Mouse (Mus musculus) lung, adult 18-20 months (tissue): ENCODE results near the gene Zmynd10.
A peak's percentile ranks its signal among the peaks of the same experiment; 100 is the strongest.

Experiments used
- DNase-seq, 2 experiments: peaks; one replicate each; pipeline ENCODE4 v3.0.0; 2022; ENCODE audit warnings: mixed read lengths in 2 of 2

The Zmynd10 gene

DNA sequence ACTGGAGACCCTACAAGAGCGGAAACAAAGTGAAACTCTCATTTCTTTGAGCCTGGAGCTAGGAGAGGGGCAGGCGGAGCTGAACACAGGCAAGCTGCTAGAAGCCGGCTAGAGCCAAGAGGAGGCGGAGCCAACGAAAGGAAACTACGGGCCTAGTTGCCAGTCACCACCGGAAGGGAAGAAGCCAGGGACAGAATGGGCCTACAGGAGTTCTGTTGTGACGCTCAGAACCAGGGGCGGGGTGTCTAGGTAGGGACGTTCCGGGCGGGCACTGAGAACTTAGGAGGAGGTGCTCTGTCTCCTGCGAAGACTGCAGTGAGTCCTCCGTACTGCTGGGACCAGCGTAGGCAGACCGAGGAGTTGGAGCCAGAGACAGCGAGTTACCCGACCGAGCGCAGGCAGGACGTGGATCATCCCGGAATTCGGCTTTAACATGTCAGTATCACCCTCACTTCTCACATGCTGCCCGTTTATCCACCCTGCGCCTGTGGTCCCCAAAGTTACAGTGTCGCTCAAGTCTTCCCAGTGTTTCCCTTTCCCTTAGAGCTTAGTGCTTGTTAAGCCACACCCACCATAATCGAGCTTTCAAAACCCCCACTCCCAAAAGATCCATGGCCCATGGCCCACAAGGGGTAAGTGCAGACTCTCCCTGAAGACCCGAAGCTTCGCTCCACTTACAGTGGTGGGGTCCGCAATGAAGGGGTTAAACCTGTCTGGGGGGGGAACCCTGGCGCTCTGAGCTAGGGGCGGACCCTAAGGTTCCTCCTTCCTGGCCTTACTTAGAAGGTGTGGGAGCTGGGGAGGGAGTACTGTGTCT lies 33.6 kb downstream of the Zmynd10 start, which contains the start of gene Hyal3:
Gene Hyal3 (plus strand): TSS at position 318 of the 817 bp plus-strand sequence.
- peak; percentile 95 to 97 for DNase-seq

DNA sequence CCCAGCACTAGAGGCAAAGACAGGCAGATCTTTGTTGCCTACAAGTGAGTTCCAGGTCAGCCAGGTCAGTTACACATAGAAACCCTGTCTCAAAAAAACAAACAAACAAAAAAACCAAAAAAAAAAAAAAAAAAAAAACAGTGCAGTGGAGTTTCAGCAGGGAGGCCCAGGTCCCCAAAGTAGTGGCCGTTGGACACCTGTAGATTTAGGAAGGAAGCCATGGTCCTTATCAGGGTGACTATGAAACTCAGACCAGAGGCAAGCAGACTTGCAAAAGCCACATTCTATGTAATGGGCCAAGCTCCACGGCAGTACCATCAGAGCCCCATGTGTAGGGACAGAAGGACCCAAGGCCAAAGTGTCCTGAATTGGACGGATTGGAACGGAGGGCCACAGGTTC lies 34.5 kb downstream of the Zmynd10 start:
- DNase-seq, result no peak

DNA sequence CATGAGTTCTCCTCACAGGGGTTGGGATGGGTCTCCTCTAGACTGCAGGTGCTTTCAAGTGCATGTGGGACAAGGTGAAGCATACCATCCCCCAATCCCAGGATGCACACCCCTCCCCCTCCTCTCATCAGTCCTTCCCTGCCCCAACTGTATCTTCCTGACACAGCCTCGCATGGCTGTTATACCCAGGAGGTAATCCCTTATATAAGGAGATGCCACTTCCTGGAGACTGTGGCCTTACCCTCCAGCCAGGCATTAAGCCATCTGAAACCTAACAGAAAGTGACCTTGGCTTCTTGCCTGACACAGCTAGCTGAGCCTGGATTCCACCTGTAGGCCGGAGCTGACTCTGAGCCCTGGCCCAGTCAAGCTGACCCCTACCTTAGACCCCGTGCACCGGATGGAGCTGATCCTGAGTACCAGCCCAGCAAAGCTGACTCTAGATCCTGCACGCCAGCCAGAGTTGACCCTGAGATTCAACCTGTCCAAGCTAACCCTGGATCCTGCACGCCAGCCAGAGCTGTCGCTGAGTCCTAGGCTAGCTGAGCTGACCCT lies 35.5 kb downstream of the Zmynd10 start:
- no peak for DNase-seq

DNA sequence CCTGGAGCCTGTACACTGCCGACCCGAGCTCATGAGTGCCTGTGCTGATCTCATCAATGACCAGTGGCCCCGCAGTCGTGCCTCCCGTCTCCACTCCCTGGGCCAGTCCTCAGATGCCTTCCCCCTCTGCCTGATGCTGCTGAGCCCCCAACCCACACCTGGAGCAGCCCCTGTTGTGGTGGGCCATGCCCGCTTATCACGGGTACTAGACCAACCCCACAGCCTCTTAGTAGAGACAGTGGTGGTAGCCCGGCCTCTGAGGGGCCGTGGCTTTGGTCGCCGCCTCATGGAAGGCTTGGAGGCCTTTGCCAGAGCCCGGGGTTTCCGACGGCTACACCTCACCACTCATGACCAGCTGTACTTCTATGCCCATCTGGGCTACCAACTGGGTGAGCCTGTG lies 36.1 kb downstream of the Zmynd10 start:
- no peak for DNase-seq

DNA sequence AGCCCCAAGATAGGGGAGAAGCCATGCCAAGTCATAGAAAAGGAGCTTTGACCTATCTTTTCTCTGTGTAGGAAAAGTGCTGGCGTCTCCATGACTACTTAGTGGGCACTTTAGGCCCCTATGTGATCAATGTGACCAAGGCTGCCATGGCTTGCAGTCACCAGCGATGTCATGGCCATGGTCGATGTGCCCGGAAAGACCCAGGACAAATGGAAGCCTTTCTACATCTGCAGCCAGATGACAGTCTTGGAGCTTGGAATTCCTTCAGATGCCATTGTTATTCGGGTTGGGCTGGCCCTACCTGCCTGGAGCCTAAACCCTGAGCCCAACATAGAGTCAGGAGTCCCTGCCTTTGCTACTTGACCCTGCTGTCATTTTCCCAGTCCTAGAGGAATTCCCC lies 39.4 kb downstream of the Zmynd10 start:
- DNase-seq, result no peak

DNA sequence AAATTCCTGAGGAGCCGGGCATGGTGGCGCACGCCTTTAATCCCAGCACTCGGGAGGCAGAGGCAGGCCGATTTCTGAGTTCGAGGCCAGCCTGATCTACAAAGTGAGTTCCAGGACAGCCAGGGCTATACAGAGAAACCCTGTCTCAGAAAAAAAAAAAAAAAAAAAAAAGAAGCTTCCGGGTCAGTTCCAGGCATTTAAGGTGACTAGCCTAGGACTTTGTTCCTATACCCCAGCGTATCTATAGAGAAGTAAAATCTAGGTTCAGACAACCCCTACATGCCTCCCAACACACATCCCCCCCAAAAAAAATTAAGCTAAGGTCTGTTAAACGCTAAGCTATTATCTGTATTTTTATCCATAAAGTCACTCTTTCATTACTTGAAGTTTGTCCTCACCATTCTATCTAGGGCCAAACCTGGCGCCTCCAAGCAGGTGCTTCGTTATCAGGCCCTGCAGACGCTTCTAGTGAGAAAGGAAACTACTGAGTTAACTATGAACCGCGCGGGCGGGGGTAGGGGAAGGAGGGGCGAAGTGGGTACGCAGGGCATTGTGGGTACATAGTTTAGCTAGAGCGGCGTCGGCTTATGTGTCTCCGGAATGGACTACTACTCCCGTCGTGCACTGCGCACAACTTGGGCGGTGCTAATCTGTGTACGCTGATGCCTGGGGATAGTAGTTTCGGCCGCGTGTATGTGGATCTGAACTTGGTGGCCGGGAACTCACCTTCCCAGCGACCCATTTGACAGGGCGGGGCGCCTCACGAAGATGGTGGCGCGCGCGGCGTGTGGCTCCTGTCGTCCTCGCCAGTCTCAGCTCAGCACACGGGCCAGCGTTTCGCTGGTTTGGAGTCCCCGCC lies 40.1 kb downstream of the Zmynd10 start, which contains the start of gene Ifrd2:
Gene Ifrd2 (plus strand): TSS at position 669 of the 859 bp plus-strand sequence.
- peak; percentile 99 for DNase-seq

DNA sequence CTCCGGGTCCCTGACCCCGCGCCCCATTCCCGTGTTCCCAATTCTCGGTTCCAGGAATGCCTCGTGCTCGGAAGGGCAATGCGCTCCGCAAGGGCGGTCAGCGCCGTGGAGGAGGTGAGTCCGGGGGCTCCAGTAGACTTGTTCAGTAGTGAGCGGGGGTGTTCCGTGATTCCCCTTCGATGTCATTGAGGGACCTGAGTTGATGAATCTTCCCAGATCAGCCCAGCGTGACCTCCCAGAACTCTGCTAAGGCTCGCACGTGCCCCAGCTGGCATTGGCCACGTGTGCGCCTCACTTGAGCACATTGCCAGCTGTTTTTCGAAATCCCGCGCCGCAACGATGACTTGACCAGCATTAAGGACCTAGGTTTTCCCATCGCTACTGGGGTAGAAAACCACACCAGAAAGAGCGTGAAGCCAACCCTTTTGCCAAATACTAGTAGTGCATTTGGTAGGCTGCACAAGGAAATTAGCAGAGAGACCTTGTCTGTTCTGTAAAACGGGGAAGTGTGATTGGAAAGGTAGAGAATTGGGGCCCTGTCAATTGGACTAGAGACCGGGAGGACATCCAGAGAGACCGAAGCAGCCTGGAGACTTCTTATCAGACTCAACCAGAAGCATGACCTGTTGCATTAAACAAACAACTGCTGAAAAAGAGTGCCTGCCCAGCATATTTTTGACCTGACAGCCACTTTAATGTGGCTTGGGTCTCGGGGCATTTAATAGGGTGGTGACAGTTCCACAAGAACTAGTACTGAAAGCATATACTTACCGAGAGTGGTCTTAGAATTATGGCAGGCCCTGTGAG lies 40.9 kb downstream of the Zmynd10 start:
- DNase-seq, result peak; percentile 62 to 65

DNA sequence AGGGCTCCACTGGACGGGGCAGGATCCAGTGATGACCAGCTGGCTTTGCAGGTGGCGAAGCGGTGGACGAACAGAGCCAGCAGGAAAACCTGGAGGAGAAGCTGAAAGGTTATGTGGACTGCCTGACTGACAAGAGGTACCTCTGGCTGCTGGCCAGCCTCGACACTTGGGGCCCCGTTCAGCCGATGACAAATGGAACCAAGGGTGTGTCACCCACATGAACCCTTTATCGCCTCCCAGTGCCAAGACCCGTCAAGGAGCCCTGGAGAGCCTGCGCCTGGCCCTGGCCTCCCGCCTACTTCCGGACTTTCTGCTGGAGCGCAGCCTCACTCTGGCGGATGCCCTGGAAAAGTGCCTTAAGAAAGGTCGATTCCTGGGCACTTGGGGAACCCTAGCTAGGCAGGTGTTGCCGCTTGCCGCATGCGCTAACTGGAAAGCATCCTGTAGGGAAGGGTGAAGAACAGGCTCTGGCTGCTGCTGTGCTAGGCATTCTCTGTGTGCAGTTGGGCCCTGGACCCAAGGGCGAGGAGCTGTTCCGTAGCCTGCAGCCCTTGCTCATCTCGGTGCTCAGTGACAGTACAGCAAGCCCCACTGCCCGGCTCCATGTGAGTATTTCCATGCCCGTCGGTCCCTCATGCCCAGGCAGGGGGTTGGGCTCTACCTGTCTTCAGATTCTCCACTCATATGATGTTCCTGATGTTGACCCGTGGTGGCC lies 43.1 kb downstream of the Zmynd10 start:
- DNase-seq, result peak; percentile 89 to 93

DNA sequence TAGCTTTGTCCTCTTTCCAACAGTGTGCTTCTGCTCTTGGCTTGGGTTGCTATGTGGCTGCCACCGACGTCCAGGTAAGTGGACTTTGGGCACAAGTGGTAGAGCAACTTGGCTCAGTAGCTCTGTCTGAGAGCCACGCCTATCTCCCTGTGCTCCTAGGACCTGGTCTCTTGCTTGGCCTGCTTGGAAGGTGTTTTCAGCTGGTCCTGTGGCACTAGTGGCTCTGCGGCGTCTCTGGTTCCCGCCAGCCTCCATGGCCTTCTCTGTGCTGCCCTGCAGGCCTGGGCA lies 43.6 kb downstream of the Zmynd10 start:
- peak in 1 of 2 experiments; percentile 71 for DNase-seq

DNA sequence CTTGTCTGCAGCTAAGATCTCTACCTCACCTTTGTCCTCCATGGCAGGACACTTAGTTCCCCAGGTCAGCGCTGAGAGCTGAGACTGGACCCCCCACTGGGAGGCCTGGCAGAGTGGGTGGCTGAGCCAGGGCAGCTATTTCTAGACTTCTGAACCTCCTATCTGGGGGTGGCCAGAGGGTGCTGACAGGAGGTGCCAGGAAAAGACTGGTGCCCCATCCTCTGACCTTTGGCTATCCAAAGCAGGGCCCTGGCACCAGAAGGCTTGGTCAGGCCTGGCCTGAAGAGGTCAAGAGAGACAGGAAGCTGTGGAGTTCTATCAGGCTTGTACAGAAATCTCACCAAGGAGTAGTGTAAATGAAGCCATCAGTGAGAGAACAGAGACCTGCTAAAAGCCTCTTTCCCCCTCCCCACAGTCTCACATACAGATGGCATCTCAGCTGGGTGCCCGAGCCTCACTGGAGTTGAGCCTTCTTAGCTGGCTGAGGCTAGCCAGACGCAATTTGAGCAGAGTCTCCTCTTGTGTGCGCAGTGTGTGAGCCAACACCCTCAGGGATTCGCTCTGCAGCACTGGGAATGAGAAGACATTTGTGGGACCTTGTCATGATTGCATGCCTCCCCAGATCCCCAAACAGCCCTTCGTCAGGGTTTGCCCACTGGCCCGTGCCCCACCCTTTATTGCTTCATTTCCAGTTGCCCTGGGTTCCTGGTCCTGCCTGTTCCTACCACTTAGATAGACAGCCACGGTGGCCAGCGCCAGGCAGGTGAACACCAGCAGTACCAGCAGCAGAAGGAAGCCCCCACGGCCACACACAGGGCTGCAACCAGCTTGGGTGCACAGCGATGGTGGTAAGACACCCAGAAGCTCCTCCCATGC lies 46.2 kb downstream of the Zmynd10 start:
- no peak for DNase-seq

DNA sequence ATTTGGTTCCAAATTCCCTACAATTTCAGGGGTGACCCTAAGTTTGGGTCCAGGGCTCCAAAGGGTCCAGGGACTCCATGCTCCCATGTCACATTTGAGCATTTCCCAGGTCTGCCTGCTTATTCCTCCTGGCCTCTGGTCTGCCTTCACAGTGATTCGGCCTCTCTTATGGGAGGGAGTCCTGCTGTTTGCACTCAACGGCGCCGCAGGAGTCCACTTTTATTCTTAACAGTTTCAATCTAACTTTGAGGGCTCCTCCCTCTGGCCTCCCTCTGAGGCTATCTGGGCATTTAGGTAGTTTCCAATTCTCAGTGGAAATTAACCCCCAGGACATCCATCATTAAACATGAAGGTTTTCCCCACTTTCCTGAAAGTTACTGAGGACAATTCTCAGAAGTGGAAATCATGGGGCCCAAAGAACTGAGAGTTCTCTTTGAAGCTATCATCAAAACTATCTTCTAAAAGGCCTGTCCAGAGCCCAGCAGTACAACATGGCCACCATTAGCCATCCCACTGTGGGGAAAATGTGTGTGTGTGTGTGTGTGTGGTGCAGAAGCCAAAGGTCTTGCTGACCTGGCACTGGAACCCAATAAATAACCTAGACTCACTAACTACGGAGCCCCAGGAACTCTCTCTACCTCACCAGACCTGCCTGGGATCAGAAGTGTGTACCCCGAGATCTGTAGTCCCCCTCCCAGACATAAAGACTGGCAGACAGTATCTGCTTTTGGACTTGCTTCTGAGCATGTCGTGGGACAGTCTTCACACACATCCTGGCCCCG lies 47.4 kb downstream of the Zmynd10 start:
- DNase-seq, result no peak

DNA sequence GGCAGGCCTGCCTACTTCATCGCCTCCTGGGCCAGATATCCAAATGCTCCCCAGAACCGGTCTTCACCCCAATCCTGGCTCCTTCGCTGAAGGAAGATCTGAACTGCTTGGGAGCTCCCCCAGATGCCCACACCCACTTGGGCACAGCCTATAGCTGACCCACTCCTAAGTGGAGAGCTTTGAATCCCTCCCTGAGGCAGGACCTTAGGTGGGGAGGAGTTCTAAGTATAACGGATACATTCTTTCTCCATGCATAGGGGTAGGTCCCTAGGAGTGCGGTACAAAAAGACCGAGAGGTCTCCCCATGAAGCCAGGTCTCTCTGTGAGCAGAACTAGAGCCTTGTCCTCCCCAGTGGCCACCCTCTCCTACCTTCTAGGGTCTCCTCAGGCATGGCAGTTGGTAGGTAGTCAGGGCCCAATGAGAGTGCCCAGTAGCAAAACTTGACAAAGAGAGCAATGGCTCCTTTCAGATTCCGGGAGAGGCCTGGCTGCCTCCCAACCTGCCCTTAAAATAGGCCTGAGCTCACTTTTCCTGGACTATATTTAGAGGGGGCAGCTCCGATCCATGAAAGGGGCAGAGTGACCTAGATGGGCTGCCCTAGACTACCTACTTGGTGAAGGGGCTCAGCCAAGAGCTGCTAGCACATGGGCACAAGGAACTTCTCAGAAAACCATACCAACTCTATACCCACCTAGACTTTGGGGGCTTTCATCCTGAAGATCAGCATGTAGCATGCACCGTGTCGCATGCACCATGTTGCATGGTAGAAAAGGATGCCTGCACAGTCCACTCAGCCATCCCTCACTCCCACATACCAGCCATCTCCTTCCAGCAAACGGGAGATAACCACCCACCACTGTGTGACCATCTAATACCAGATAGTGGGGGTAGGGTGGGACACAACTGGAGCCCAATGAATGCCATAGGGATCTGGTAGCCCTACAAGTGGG lies 49.8 kb downstream of the Zmynd10 start:
- DNase-seq, result no peak

DNA sequence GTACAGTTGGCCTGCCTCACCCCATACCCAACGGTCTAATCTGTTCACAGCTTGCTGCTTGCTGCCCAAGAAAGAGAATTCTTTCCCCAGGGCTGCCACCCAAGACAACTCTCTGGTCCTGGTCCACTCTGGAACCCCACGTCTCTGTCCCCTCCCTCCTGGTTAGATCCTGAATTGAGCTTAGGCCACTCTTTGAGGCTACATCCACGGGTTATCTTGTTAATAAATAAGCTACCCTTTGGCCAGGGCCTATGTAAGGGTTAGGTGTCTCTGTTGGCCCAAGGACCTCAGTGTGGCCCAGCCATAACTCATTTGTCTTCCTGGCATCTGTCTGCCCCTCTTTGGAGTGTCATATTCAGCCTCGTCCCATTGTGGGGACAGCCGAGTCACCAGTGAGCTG lies 51.3 kb downstream of the Zmynd10 start:
- no peak for DNase-seq

DNA sequence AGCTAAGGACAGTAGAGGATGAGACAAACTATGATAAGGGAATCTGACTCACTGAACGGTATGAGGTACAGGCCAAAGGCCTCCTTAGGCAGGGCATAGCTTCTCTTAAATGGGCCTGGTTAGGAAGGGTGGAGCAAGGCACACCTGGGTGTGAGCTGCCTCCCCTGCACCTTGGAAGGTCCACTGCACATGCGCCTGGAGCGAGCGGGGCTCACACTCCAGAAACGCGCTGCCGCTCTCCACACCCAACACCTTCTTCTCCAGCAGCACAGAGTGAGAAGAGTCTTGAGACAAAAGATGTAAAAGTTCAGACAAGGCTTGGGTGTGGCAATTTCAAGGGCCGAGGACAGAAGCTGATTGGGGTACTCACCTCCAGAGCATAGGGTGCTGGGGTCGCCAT lies 52.3 kb downstream of the Zmynd10 start:
- DNase-seq, result no peak

DNA sequence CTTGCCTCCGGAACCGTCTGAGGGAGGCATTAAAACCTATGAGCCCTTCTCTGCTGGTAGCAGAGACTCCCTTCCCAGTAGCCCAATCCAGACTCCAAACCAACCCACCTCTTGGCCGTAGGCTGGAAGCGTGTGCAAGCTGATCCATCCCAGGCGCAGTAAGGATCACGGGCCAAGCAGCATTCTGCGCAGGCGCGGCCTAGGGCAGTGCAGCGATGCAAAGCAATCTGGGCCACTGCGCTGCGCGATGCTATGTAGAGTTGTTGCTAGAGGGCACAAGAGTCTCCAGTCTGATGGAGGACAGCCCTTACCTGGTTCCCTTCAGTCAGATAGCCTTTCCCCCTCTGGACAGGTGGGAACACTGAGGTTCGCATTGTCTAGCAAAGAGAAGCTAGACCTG lies 52.7 kb downstream of the Zmynd10 start:
- DNase-seq, result no peak

DNA sequence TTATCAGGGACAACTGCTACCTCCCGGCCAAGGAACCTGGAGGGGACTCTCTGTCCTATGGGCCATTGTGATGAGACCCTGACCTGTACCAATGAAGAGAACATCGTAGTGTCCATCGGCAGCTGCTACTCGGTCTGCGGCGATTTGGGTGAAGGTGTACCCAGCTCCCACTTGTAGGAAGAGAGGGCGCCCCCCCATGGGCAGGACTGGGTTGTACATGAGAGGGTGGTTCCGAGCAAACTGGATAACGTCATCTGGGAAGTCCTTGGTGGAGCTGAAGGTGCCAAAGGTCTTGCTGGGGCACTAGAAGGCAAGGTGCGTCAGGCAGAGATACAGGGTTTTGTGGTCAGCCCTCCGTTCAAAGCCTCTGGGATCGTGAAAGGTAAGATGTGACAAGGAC lies 53.6 kb downstream of the Zmynd10 start:
- no peak for DNase-seq
